Mouse (Mus musculus) heart, embryonic 14.5 days (tissue): ENCODE data around the gene Ssh2. TPM values are rescaled to one million over a fixed set of nuclear protein-coding genes. Genes with fewer than 3 reads are reported as not detected.

ENCODE experiments used
- ATAC-seq: fragments of 200-750 bp; cut with Nextera tagmentation; 2 replicates; pipeline ENCODE4 v1.8.0; 2017; ENCODE audit warnings: low read depth, moderate TSS enrichment; ENCODE audit not compliant: insufficient number of reproducible peaks, insufficient read depth, low FRiP score
- H3K27ac ChIP-seq, 2 experiments: fragments of 200-500 bp in 1 of 2; fragments of 300-500 bp in 1 of 2; sonication (generic) in 1 of 2; replicated peaks in 1 of 2; 2 replicates each; pipeline ENCODE4 v1.5.1; 2012 to 2014; ENCODE audit warnings: low read depth in 2 of 2, low read length in 2 of 2, control low read depth in 1 of 2, mild to moderate bottlenecking in 1 of 2, mixed read lengths in 1 of 2; ENCODE audit not compliant: control insufficient read depth in 1 of 2, insufficient read depth in 1 of 2
- H3K27me3 ChIP-seq: fragments of 300-500 bp; sonication (generic); 2 replicates; pipeline ENCODE4 v1.6.1; 2014; ENCODE audit warnings: mild to moderate bottlenecking, low read length, control low read depth; ENCODE audit not compliant: control insufficient read depth, insufficient read depth
- H3K36me3 ChIP-seq: fragments of 300-500 bp; sonication (generic); 2 replicates; pipeline ENCODE4 v1.6.1; 2014; ENCODE audit warnings: mild to moderate bottlenecking, control low read depth, low read length, mixed read lengths; ENCODE audit not compliant: control insufficient read depth, insufficient read depth
- H3K4me1 ChIP-seq, 2 experiments: fragments of 200-500 bp in 1 of 2; fragments of 300-500 bp in 1 of 2; sonication (generic) in 1 of 2; 2 replicates each; pipeline ENCODE4 v1.6.1; 2012 to 2014; ENCODE audit warnings: low read length in 2 of 2, control low read depth in 1 of 2, mixed read lengths in 1 of 2; ENCODE audit not compliant: control insufficient read depth in 2 of 2, insufficient read depth in 2 of 2
- H3K4me2 ChIP-seq: fragments of 300-500 bp; sonication (generic); 2 replicates; pipeline ENCODE4 v1.6.1; 2014; ENCODE audit warnings: mild to moderate bottlenecking, low read length
- H3K4me3 ChIP-seq, 2 experiments: fragments of 200-500 bp in 1 of 2; fragments of 300-500 bp in 1 of 2; sonication (generic) in 1 of 2; 2 replicates each; pipeline ENCODE4 v1.5.1; 2012 to 2014; ENCODE audit warnings: low read length in 2 of 2, mild to moderate bottlenecking in 2 of 2, control low read depth in 1 of 2, low read depth in 1 of 2, moderate library complexity in 1 of 2; ENCODE audit not compliant: control insufficient read depth in 1 of 2, insufficient read depth in 1 of 2
- H3K9ac ChIP-seq: fragments of 300-500 bp; sonication (generic); 2 replicates; pipeline ENCODE4 v1.6.1; 2014; ENCODE audit warnings: mild to moderate bottlenecking, low read length
- H3K9me3 ChIP-seq: fragments of 300-500 bp; sonication (generic); 2 replicates; pipeline ENCODE4 v1.6.1; 2016; ENCODE audit warnings: low read length, control low read depth; ENCODE audit not compliant: control insufficient read depth
- WGBS: fragments of 180-500 bp; shearing (Covaris S2); extraction: QIAGEN DNeasy Blood & Tissue Kit; methylation state at CpG from one replicate; pipeline ENCODE4 v1.1.7; 2014; 5-methylcytosine and 5-hydroxymethylcytosine counted together
- polyA plus RNA-seq: library from polyadenylated mRNA; unstranded; fragments of >200 nt; fragmentation: Nextera tagmentation; extraction: Ambion mirVana; gene quantifications from 2 replicates; pipeline ENCODE4 v1.2.1, GENCODE M21; 2014

Gene Ssh2
- polyA plus RNA-seq, 1 experiment from 2014 or later = 31.4 TPM

DNA sequence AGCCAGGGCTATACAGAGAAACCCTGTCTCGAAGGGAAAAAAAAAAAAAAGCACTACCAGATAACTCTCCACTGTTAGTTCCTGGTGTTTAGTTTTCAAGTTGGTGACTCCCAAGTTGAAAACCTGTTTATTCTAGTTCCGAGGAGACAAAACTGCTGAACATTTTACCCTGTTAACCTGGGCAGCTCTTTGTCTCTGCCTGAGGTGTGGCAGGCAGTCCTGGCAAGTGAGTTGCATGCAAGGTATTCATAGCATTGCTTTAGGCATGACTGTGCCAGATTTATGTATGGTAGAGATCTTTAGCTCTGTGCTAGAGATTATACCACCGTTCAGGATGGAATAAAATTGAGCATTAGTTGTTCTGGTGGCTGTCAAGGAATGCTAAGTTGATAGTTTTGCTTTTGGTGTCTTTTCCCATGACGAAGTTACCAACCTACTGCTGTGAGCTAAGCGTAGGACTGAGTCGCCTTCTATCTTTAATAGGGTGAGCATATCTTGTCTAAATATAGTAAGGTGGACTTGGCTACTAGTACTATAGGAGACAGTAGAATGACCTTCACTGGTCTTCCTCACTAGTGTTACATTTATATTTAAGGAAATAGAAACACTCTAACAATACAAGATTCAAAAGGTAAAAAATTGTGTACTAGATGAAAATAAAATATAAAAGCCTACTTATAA is 149.8 kb downstream of the Ssh2 start:
- Histone ChIP-seq H3K4me3 (no peak overlapping the region), H3K4me1 (peaks cover 16 to 67% of the 10 kb centered on the region in 2 experiments), H3K9me3 (no peaks in the 10 kb centered on the region), H3K9ac (peak overlapping the region; percentile 56), H3K4me2 (peak overlapping the region; percentile 51), H3K27me3 (no peaks in the 10 kb centered on the region), H3K27ac (peak overlapping the region; percentile 91 to 94), H3K36me3 (no peaks in the 10 kb centered on the region)
- WGBS = 37% methylated on average over 6 of the region's 6 CpGs
- ATAC-seq = peak; percentile 68; the same call in 1 of the 2 replicates

DNA sequence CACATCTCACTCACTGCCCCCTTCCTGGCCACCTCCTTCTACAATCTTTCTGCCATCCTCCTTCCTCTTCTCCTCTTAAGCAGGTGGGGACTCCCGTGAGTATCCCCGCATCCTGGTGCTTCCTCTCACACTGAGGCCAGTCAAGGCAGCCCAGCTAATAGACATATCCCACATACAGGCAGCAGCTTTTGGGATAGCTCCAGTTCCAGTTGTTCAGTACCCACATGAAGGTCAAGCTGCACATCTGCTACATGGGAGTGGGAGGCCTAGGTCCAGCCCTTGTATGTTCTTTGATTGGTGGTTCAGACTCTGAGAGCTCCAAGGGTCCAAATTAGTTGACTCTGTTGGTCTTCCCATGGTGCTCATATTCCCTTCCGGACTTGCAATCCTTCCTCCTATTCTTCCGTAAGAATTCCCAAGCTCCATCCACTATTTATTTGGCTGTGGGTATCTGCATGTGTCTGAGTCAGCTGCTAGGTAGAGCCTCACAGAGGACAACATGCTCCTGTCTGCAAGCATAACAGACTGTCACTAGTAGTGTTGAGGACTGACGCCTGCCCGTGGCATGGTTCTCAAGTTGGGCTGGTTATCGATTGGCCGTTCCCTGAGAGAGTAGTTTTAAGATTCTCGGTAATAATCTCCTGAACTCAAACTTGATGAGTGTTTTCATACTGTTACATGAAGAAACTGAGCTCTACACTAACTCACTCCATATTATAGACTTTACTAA is 151.6 kb downstream of the Ssh2 start:
- Histone ChIP-seq H3K27me3 (no peaks in the 10 kb centered on the region), H3K4me2 (no peak overlapping the region), H3K4me3 (no peak overlapping the region), H3K27ac (peak overlapping the region; percentile 32 to 37; a peak in 2 of 4 replicates), H3K9me3 (no peaks in the 10 kb centered on the region), H3K9ac (no peak overlapping the region), H3K4me1 (peaks cover 15 to 81% of the 10 kb centered on the region in 2 experiments), H3K36me3 (no peaks in the 10 kb centered on the region)
- 79% methylated on average over 9 of the region's 9 CpGs for WGBS
- ATAC-seq = no peak

DNA sequence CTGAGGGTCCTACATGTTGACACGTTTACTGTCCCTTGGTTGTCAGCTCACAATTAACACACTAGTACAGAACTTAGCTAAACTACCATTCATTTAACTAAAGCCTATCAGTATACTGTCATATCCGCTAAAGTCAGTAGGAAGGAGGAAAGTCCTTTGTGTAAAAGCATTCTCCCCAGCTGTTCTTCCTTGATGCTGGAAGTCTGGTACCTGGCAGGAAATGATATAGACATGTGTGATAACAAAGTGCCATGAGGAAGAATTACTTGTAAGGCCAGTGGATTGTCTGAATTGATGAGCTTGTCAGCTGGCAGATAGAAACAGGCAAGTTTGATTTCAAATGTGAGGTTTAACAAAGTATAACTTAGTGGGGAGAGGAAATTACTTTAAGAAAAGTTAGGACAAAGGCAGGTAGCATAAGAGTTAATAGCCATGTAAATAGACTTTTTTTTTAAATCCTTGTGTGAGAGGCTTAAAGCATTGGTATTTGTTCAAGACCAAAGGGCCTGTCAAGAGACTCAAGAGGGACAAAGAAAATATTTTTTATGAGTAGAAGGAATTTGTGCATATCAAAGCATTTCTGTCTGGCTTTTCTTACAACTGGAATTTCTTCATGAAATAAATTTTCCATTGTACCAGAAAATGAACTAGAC is 153.2 kb downstream of the Ssh2 start:
- 49% methylated on average over 2 of the region's 2 CpGs for WGBS
- no peaks in the 10 kb centered on the region for H3K9me3 ChIP-seq
- ATAC-seq = no peak

DNA sequence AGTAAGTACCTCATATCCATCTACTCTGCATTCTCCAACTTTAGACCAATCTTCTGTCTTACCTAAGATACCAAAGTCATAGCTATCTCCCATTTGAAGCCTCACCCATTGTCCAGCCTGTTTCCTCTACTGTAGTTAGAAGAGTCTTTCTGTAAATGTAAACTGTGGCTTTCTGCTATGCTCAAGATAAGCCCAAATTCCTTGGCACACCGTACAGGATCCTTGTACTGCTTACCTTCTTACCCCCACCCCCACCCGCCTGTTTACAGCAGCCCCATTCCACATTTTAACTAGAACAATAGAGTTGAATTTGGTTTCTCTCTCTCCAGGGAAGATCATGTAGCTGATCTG is 153.7 kb downstream of the Ssh2 start:
- no peak overlapping the region for H3K4me2 ChIP-seq
- 32% methylated on average over 2 of the region's 2 CpGs for WGBS
- no peak overlapping the region for H3K9ac ChIP-seq
- H3K27ac ChIP-seq = peak overlapping the region; percentile 33 to 64; a peak in 3 of 4 replicates
- H3K9me3 ChIP-seq = no peaks in the 10 kb centered on the region
- H3K4me1 ChIP-seq = peaks cover 13 to 66% of the 10 kb centered on the region in 2 experiments
- no peaks in the 10 kb centered on the region for H3K36me3 ChIP-seq
- H3K27me3 ChIP-seq = no peaks in the 10 kb centered on the region
- no peak overlapping the region for H3K4me3 ChIP-seq
- ATAC-seq = no peak

More for the DNA sequence above, 153.2 kb downstream of the Ssh2 start:
- Histone ChIP-seq H3K9ac (no peak overlapping the region), H3K27me3 (no peaks in the 10 kb centered on the region), H3K4me3 (no peak overlapping the region), H3K36me3 (no peaks in the 10 kb centered on the region), H3K4me2 (no peak overlapping the region), H3K4me1 (peaks cover 13 to 71% of the 10 kb centered on the region in 2 experiments), H3K27ac (peak overlapping the region in 1 of 2 experiments; percentile 64; a peak in 2 of 4 replicates)

- Histone ChIP-seq H3K9ac (no peak overlapping the region), H3K4me1 (peaks cover 10 to 59% of the 10 kb centered on the region in 2 experiments), H3K27ac (peak overlapping the region in 1 of 2 experiments; percentile 15; a peak in 1 of 4 replicates), H3K27me3 (no peaks in the 10 kb centered on the region), H3K9me3 (no peaks in the 10 kb centered on the region), H3K4me2 (no peak overlapping the region), H3K36me3 (no peaks in the 10 kb centered on the region), H3K4me3 (no peak overlapping the region)
- ATAC-seq = no peak
- WGBS = 70% methylated on average over 3 of the region's 3 CpGs
Observed at GRCm38 (mm10) chr11:77371088-77371487, 155.0 kb downstream of the Ssh2 start.

DNA sequence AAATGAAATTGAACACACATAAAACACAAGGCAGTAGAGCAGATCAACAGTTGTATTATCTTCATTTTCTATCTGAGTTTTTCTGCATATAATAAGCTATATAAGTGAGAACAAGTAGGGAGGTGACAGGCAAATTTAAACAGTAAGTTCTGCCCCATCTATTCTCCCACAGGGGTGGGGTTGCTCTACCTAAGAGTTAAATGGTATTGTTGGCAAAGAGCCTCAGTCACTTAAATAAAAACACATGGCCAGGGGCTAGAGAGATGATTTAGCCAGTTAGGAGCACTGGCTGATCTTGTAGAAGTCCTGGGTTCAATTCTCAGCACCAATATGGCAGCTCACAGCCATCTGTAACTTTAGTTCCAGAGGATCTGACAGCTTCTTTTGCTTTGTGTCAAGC is 155.6 kb downstream of the Ssh2 start:
- no peaks in the 10 kb centered on the region for H3K27me3 ChIP-seq
- 0 out of 2 replicates have a peak overlapping the region, but pooled peaks have one; percentile 13 for H3K4me2 ChIP-seq
- H3K36me3 ChIP-seq = no peaks in the 10 kb centered on the region
- H3K9ac ChIP-seq = no peak overlapping the region
- H3K4me1 ChIP-seq = peaks cover 12 to 62% of the 10 kb centered on the region in 2 experiments
- peak overlapping the region in 1 of 2 experiments; percentile 37; a peak in 3 of 4 replicates for H3K27ac ChIP-seq
- no peak overlapping the region for H3K4me3 ChIP-seq
- H3K9me3 ChIP-seq = no peaks in the 10 kb centered on the region
- no peak for ATAC-seq

- Histone ChIP-seq H3K36me3 (no peaks in the 10 kb centered on the region), H3K27me3 (no peaks in the 10 kb centered on the region), H3K9me3 (no peaks in the 10 kb centered on the region), H3K4me2 (0 out of 2 replicates have a peak overlapping the region, but pooled peaks have one; percentile 13), H3K27ac (peak overlapping the region; percentile 37 to 41; a peak in 3 of 4 replicates), H3K9ac (no peak overlapping the region; the same call in 1 of the 2 replicates), H3K4me1 (peaks cover 14 to 63% of the 10 kb centered on the region in 2 experiments), H3K4me3 (no peak overlapping the region)
- WGBS = 52% methylated on average over 8 of the region's 8 CpGs
- no peak for ATAC-seq
Observed at GRCm38 (mm10) chr11:77372196-77372904, 156.3 kb downstream of the Ssh2 start.
